Mouse (Mus musculus) lung, adult 2 months (tissue): Measurements from ENCODE around the gene 4930404H24Rik.

Experiments
- CTCF ChIP-seq: fragments of 200-500 bp; IDR thresholded peaks from 2 replicates; pipeline ENCODE4 v1.5.1; 2011; ENCODE audit warnings: mild to moderate bottlenecking, low read length, control low read depth; ENCODE audit not compliant: insufficient read depth
- POLR2A ChIP-seq: fragments of 200-500 bp; IDR thresholded peaks from 2 replicates; pipeline ENCODE4 v1.6.1; 2011; ENCODE audit warnings: low read depth, mild to moderate bottlenecking, control low read depth, low read length, borderline replicate concordance; ENCODE audit errors: extremely low read depth

GRCm38 (mm10) chr2:153496898-153497297 lies 4.3 kb downstream of the 4930404H24Rik start:
- no peak for TF ChIP-seq POLR2A
- TF ChIP-seq CTCF: no peak
